Mouse (Mus musculus) heart, postnatal 36 days (tissue): ENCODE measurements around the gene Snx17. TPM values are rescaled to one million over a fixed set of nuclear protein-coding genes. Genes with fewer than 3 reads are reported as not detected.

Source experiments
- DNase-seq, 2 experiments: peaks; one replicate each; pipeline ENCODE4 v3.0.0; 2021 to 2022
- intact Hi-C: fragments of 180-260 bp; cut with DNase I; formaldehyde crosslinking; loops from one replicate; pipeline ENCODE4 v1.15.1; 2025
- total RNA-seq, 2 experiments: library from RNA; stranded (reverse); gene quantifications; 2 replicates each; pipeline ENCODE4 v1.2.3; 2021

Snx17 gene
- 10 to 100 TPM; 61.8 to 64.6 TPM for total RNA-seq

DNA sequence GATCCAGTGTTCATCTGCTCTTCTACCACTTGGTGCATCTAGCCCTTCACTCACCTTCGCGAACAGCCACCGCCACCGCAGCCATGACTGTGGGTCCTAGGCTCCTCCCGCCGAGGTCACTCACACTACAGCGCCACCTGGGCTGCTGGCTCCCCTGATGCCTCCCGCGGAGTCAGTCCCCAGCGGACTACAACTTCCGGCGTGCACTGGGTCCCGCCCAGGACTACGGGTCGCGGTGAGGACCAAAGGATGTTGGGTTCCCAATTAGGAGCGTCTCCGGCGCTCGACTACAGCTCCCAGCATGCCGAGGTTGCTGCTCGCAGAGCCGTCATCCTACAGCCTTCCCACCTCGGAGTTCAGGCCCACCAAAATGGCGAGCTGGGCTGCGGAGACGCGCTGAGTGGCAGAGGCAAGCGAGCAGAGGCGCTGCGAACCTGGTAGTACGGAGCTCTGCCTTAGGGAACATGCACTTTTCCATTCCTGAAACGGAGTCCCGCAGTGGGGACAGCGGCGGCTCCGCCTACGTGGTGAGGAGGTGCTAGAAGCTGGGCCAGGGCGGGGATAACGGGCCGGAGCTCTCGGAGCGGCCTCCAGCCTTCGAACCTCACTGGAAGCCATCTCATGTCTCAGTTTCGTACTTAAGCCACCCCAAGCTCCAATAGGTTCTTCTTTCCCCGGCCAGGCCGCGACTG lies at the start of gene Snx17, which contains the start of gene Eif2b4:
TSS of gene Snx17 (plus strand) at position 289 of the 692 bp plus-strand sequence.
TSS of gene Eif2b4 (minus strand) at position 492 of the 692 bp plus-strand sequence.
- intact Hi-C loops, result loop anchor here (1.0 to 5.0 kb wide), 3 partner anchors 13 to 99 kb away; partner anchors contain the start of genes Gm9970, Gtf3c2, Ift172 and Nrbp1

DNA sequence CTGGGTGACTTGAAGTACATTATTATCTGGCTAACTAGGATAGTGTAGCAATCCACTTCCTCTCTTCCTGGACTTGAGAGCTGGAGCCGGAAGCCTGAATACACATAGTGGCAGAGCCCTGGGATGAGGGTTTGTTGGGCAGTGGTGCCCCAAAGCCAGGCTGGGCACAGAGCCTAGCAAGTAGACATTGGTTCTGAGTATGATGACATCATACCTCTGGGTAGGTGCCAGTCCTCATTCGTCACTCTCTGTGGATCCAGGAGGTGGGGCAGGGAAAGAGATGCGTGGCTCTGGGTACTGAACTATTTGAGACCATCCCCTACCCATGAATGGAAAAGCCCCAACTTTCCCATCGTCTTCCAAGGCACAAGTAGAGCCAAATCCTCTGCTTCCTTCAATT lies 43.2 kb upstream of the Snx17 start:
- DNase-seq, result no peak
- intact Hi-C loops, result loop anchor here (5.0 kb wide), 1 partner anchor 178 kb away; no protein-coding TSS in a partner anchor

More for the DNA sequence above, at the start of gene Snx17, which contains the start of gene Eif2b4:
- peak; percentile 99 to 100 for DNase-seq

DNA sequence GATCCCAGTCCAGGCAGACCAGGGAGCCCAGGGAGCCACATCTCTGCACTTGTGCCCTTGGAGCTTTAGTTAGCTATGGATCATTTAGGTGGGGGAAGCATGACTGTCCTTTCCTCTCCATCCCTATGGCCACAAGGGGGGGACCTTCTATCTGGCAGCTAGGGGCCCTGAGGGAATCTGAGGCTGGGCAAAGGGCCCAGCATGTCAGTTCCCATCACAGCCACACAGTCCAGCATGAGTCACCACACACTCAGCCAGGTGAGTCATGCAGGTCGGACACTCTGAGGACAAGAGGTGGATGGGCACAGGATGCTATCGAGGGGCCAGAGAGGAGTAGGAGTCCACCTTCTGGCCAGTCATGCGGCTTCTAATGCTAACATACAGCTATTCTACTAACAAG lies 41.3 kb upstream of the Snx17 start:
- DNase-seq, result peak in 1 of 2 experiments; percentile 40
- intact Hi-C loops, result loop anchor here (5.0 kb wide), 1 partner anchor 176 kb away; no protein-coding TSS in a partner anchor

DNA sequence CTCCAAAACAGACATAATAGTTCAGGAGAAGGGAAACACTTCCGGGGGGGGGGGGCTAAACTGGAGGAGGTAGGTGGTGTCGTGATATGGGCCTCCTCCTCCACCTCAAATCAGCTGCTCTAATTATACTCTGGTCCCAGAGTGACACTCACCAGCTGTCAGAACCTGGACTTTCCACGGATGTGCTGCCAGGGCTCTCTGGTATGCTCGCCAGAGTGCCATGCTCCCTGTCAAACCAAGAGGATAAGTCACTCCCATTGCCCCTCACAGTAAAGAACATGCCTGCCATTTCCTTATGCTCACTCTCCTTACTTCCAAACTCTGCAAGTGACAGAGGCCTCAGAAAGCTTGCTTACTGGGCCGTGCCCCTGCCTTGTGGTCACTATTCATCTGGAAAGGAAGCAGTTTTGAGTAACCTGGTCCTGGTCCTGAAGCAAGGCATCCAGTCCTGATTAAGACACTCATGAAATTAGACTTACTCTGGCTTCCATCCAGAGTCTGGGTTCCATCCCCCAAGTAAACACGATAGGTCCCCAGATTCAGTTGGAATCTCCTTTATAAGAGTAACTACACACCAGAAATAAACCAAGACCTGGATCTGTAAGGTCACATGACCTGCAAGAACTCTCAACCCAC lies 39.4 kb upstream of the Snx17 start:
- intact Hi-C loops, result loop anchor here (5.0 kb wide), 1 partner anchor 174 kb away; no protein-coding TSS in a partner anchor

DNA sequence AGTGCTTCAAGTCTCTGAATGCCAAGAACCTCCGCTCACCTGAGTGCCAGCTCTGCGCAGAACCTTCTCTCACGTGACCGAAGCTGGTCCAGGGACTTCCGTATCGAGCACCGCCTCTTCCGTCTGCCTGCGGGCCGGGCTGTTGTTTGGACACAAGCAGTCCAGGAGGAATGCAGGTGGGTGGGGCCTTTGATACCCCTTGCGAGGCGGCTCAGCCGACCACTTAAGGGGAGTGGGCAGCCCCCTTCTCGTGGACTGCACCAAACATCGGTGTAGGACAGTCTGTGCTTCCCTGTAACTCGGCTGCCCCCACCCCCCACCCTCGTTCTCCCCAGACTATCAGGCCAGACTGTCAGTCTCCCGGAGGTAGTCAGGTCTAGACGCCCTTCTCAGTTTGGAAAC lies 38.9 kb upstream of the Snx17 start, which contains the start of gene Mpv17:
TSS of gene Mpv17 (minus strand) at position 100 of the 402 bp plus-strand sequence.
- DNase-seq, result peak; percentile 76 to 84
- intact Hi-C loops, result loop anchor here (5.0 kb wide), 1 partner anchor 173 kb away; no protein-coding TSS in a partner anchor

More for the DNA sequence above, 39.4 kb upstream of the Snx17 start:
- DNase-seq, result peak in 1 of 2 experiments; percentile 47

DNA sequence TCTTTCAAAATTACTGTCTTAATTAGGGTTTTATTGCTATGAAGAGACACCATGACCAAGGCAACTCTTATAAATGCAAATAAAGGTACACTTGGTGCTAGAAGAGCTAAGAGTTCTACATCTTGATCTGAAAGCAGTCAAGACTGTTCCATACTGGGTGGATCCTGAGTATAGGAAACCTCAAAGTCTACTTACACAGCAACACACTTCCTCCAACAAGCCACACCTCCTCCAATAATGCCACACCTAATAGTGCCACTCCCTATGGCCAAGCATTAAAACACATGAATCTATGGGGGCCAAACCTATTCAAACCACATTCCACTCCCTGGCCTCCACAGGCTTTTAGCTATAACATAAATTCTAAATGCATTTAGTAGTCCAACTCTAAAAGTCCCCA lies 30.6 kb upstream of the Snx17 start:
- DNase-seq, result no peak
- intact Hi-C loops, result no loop called here

DNA sequence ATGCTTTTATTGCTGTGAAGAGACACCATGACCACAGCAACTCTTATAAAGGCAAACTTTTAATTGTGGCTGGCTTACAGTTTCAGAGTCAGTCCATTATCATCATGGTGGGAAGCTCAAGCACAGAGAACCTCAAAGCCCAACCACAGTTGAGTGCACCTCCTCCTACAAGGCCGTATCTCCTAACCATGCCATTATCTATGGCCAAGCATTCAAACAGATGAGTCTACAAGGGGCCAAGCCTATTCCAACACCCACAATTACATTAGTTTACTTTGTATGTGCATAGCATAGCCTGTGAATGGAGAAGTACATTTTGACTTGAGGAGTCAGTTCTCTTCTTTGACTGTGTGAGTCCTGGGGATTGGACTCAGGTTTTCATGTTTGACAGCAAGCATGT lies 28.1 kb upstream of the Snx17 start:
- intact Hi-C loops, result no loop called here

DNA sequence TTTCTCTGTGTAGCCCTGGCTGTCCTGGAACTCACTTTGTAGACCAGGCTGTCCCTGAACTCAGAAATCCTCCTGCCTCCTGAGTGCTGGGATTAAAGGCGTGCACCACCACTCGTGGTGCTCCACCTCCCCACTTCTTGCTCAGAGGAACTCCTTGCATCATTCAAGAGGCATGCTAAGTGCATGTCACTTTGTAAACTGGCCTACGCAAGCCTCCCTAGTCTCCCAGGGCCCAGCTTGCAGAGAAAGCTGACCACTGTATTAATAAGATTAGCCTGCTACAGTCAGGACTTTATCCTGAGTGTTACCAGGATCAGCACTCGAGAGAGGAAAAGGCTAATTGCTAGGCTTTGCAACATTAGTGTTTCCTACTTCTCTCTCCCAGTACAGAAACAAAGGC lies 24.4 kb upstream of the Snx17 start:
- intact Hi-C loops, result no loop called here
- DNase-seq, result no peak

More for the DNA sequence above, 28.1 kb upstream of the Snx17 start:
- DNase-seq, result no peak

DNA sequence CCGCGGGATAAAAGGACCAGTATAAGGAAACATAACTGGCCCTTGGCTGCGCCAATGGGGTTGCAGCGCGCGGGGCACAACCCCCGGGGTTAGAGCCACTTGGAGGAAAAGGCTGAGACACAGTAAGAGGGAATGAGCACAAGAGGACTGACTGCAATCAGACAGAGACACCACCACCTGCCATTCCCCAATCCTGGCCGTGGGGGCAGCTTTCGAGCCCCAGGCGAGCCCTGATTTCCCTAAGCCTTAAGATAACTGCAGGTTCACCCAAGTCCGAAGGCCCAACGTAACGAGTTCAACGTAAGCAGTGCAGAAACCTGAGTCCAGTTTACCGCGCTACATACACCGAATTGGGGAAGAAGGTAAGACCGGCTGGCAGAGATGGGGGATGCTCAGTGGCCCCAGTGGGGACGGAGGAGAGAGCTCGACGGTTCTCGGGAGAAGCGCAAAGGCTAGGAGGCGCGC lies 13.7 kb upstream of the Snx17 start:
- intact Hi-C loops, result loop anchor here (2.0 kb wide), 1 partner anchor 61 kb away; the partner anchor contains the start of genes Gm9970 and Nrbp1
- DNase-seq, result no peak

DNA sequence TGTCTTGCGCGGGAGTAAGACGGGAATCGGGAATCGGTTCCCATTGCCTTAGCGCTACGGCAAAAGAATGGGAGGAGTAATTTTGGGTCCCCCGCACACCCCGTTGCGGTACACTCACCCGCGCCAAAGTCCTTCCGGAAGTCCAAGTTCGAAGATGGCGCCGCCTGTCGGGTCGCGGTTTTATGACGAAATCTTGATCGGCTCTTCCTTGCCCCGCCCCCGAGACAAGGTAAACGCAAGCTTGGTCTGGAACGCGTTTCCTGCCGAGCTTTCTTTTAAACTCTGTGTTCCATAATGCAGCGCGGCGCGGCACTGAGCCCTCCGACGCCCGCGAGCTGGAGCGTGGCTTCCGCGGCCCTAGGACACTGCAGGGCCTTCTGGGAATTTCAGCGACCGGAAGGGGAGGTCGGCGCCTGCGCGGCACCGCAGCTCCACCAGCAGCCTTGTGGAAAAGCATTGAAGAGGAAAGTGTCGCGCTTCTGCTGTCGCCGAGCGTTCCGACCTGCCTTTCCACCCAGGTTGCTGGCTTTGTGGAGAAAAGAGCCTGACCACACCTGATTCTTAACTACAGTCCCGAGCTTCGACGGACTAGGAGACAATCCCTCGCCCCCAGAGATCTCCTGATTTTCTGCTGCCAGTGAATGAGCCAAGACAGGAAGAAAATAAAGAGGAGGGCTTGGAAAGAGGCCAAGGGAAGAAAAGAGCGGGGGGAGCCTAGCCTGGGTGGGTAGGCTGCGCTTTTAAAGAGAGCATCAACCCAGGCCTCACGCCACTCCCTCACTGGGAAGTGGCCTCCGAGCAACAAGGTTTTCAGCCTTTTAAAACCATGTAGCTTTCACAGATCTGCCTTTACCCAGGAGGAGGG lies 13.0 kb upstream of the Snx17 start, which contains the start of the genes Gm29609 and Gtf3c2:
TSS of gene Gm29609 (minus strand) at position 146 of the 865 bp plus-strand sequence.
TSS of gene Gtf3c2 (minus strand) at position 379 of the 865 bp plus-strand sequence.
- DNase-seq, result peak; percentile 94 to 96
- intact Hi-C loops, result loop anchor here (1.0 to 2.0 kb wide), 2 partner anchors 12 to 61 kb away; partner anchors contain the start of genes Gm9970 and Nrbp1

DNA sequence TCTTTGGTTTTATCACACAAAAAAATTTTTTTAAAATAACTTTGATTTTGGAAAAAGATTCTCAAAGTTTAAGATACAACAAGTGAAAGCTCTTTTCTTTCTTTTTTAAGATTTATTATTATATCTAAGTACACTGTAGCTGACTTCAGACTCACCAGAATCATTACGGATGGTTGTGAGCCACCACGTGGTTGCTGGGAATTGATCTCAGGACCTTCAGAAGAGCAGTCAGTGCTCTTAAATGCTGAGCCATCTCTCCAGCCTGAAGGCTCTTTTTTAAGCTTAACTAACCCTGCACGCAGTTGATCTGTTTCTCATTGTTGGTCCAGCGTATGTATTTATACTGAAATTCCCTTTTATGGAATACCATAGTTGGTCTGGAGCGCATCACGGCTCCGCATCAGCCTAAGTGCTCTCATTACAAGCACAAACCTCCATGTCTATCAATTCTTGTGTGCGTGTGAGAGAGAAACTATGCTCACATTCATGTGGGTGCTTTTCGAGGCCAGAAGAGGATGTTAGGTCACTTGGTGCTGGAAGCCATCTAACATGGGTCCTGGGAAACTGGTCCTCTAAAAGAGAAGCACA lies 11.8 kb upstream of the Snx17 start:
- DNase-seq, result no peak
- intact Hi-C loops, result no loop called here

DNA sequence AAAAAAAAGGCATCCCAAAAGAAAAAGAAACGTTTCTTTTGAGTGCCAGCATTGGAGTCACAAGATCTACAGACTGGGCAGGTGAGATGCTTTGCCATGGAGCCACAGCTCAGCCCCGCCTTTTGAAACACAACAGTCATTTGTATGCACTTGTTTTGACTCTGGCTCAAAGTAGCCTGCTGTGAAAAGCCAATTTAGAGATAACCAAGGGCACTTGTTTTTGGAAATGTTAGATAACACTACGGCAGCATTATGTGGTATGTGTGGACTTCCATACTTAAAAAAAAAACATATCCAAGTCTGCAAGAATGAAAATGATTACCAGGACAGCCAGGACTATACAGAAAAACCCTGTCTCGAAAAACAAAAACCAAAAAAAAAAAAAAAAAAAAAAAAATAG lies 9.3 kb upstream of the Snx17 start:
- intact Hi-C loops, result no loop called here
- DNase-seq, result no peak

DNA sequence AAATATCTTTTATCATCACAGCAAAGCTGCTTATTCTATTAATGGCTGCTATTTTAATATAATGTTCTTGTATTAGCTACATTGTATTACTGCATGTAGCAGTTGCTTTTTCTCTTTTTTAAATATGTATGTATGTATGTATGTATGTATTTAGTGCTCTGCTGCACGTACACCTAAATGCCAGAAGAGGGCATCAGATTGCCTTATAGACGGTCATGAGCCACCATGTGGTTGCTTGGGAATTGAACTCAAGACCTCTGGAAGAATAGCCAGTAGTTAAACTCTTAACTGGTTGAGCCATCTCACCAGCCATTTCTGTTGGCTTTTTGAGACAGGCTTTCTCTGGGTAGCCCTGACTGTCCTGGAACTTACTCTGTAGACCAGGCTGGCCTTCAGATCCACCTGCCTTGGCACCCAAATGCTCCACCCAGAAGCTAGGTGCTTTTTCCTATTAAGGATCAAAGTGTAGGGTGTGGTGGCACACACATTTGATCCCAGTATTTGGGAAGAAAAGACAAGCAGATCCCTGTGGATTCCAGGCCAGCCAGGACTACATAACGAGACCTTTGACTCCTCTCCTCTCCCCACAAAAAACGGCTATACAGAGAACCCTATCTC lies 4.7 kb upstream of the Snx17 start:
- DNase-seq, result no peak
- intact Hi-C loops, result loop anchor here (5.0 kb wide), 1 partner anchor 139 kb away; no protein-coding TSS in a partner anchor

DNA sequence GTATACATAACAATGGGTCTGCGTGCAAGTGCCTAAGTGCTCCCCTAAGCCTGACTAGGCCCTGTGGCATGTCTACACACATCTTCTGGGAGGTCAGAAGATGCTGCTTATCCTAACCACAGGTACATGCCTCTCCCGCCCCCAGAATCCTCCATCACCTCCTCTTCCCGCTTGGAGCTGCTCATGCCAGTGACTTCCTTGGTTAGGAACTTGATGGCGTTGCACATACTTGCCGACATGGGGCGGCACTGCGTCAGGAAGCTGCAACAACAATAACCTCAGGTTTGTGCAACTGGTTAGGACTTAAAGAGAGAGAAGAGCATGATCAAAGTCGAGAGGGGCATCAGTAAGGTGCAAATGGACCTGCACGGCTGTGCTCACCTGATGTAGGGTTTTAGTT lies 2.8 kb upstream of the Snx17 start:
- DNase-seq, result no peak
- intact Hi-C loops, result loop anchor here (5.0 kb wide), 1 partner anchor 102 kb away; the partner anchor contains the start of gene Ift172

DNA sequence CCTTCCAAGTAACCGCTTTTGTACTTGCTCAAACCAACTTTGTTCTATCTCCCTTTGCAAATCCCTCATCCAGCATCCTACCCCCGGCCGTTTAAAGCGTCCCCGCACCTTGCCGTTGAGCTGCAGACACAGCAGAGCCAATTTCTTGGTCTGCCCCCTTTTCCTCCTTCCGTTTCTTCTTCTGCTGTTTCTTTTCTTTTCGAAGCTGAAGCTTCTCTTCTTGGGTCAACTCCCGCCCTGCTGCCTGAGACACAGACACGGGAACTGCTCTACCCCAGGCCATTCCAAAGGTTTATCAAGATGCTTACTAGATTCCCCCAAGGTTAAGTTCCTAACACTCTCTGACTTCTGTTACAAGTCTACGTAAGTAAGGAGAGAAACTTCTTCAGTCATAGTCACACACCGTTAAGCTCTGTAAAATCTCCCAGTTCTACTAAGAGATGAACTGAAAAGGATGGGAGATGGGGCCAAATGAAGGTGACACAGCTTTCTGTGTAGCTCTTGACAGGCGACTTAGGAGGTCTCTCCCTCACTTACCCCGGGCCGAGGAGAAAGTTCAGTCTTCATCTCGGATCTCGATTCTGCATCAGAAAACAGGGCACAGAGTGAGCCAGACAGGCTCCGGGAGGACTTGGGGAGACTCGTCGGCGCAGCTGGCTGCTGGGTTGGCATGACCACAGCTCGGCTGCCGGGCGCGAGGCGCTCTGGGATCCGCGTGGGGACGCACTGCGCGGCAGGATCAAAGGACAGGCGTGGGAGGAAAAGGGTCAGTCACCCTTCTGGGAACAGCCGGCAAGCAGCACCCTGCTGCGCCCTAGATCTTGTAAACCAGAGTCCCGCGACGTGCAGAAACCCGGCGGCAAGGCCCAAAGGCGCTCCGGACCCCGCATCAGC lies 735 bp upstream of the Snx17 start:
- no peak for DNase-seq
- intact Hi-C loops, result loop anchor here (1.0 to 5.0 kb wide), 3 partner anchors 12 to 100 kb away; partner anchors contain the start of genes Gm9970, Gtf3c2, Ift172 and Nrbp1

DNA sequence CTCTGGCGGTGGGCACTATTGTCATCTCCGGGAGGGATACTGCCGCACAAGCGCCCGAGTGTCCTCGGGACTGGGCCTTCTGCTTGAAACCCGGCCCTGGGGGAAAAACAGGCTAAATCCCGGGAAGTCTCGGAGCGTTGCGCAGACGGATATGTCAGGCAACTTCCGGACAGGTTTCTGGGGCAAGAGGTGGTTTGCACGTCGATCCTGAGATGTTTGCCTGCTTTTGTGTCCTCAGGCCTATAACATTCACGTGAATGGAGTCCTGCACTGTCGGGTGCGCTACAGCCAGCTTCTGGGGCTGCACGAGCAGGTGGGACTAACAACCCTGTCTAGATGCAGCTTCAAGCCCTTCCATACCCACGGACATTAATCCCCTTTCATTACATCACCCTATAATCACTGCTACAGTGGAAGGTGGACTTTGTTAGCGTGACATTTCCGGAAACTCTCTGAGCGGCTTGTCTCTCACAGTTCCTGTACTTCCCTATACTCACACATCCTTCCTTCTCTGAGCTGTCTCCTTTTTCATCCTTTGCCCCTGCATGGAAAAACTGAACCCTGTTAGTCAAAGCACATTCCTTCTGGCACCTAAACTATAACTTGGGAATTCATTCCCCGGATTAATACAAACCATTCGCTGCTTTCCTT lies 729 bp downstream of the Snx17 start:
- intact Hi-C loops, result loop anchor here (2.0 to 5.0 kb wide), 2 partner anchors 47 to 99 kb away; partner anchors contain the start of genes Gm9970, Ift172 and Nrbp1
- DNase-seq, result no peak
